22 mouse cellular contexts compared by ENCODE assay signal in genomic region chr10:12083961-12084360, GRCm38 (mm10).
A peak's percentile ranks its signal among the peaks of the same experiment; 100 is the strongest.
DNase-seq lines count a peak whose midpoint lies in the region; ATAC-seq and TF ChIP-seq lines count a peak whose summit lies in the region.
"Had no signal": no experiment of that assay in that cellular context is flagged by ENCODE, and none has a peak within 500 bp of the region (broad histone marks: within the 10 kb centered on the region; RNA-seq: fewer than 3 reads in every experiment).

No protein-coding gene starts in this region.

- 79% methylated on average over 1 of the region's 1 CpGs for WGBS in cerebellum, adult 2 months
- 97% methylated on average over 1 of the region's 1 CpGs for WGBS in limb, embryonic 10.5 days

- H3K4me3 ChIP-seq in cerebellum, adult 2 months (replicated peaks; ENCODE audit: insufficient read depth, low read depth, low read length) = no peak overlapping the region
- H3K4me3 ChIP-seq in limb, embryonic 10.5 days = no peak overlapping the region
- H3K4me3 ChIP-seq: embryonic facial prominence, embryonic 13.5 days; forebrain, embryonic 13.5 days; gastrocnemius, adult 2 months; heart, embryonic 15.5 days; hindbrain, embryonic 13.5 days had no signal

- no peak for TF ChIP-seq POLR2A in cerebellum, adult 2 months (IDR thresholded peaks at IDR 0.05; ENCODE audit: borderline replicate concordance, insufficient read depth, low read length)

- H3K36me3 ChIP-seq in limb, embryonic 10.5 days = no peaks in the 10 kb centered on the region
- H3K36me3 ChIP-seq: embryonic facial prominence, embryonic 13.5 days; G1E; heart, embryonic 15.5 days; hindbrain, embryonic 13.5 days had no signal

- no peaks in the 10 kb centered on the region; the same call in 1 of the 2 replicates for H3K27me3 ChIP-seq in cerebellum, adult 2 months (ENCODE audit: control insufficient read depth, insufficient read depth, low read length)
- H3K27me3 ChIP-seq in limb, embryonic 10.5 days (ENCODE audit: low read depth, poor library complexity, severe bottlenecking) = no peaks in the 10 kb centered on the region
- H3K27me3 ChIP-seq: embryonic facial prominence, embryonic 13.5 days; forebrain, embryonic 13.5 days; heart, embryonic 15.5 days; hindbrain, embryonic 13.5 days had no signal

- H3K4me1 ChIP-seq in cerebellum, adult 2 months (ENCODE audit: control insufficient read depth, insufficient read depth, low read length) = no peaks in the 10 kb centered on the region; the same call in 1 of the 2 replicates
- H3K4me1 ChIP-seq in limb, embryonic 10.5 days = no peaks in the 10 kb centered on the region
- H3K4me1 ChIP-seq: embryonic facial prominence, embryonic 13.5 days; forebrain, embryonic 13.5 days; heart, embryonic 15.5 days; hindbrain, embryonic 13.5 days had no signal

- no peaks in the 10 kb centered on the region for H3K9me3 ChIP-seq in limb, embryonic 10.5 days (replicated peaks)
- H3K9me3 ChIP-seq: embryonic facial prominence, embryonic 13.5 days; forebrain, embryonic 13.5 days; G1E; heart, embryonic 15.5 days; hindbrain, embryonic 13.5 days had no signal

- no peak overlapping the region for H3K27ac ChIP-seq in cerebellum, adult 2 months (ENCODE audit: insufficient read depth, low read length)
- no peak overlapping the region for H3K27ac ChIP-seq in limb, embryonic 10.5 days
- H3K27ac ChIP-seq: embryonic facial prominence, embryonic 13.5 days; forebrain, embryonic 13.5 days; gastrocnemius, adult 2 months; heart, embryonic 15.5 days; hindbrain, embryonic 13.5 days; hindbrain, postnatal 0 days had no signal

- ATAC-seq in cerebellum, adult (ENCODE audit: insufficient number of reproducible peaks, low FRiP score, low TSS enrichment) = no peak
- ATAC-seq: CD4-positive, CD25-positive, alpha-beta regulatory T cell, adult 4 months; forebrain, embryonic 13.5 days; forebrain, postnatal 0 days; hindbrain, postnatal 0 days had no signal

- no peak for TF ChIP-seq CTCF in cerebellum, adult 2 months (IDR thresholded peaks at IDR 0.05; ENCODE audit: borderline replicate concordance, insufficient read depth, low read depth, low read length)

- DNase-seq in cerebellum, adult 11 months = peak; percentile 5
- DNase-seq in cerebellum, adult 2 months = peak; percentile 63 to 84
- peak; percentile 81 to 83 for DNase-seq in cerebellum, postnatal 10 days
- no peak for DNase-seq in gastrocnemius, postnatal 4 days (ENCODE audit: low spot score in 2 of 2)
- no peak for DNase-seq in limb, embryonic 10.5 days (ENCODE audit: low spot score)
- no peak for DNase-seq in frontal cortex, postnatal 10 days (ENCODE audit: low spot score in 2 of 2)
- DNase-seq: adrenal gland, postnatal 10 days; B cell, adult 2 months; forebrain, postnatal 0 days; gastrocnemius, adult 2 months; gastrocnemius, postnatal 25 days; heart, postnatal 14 days; kidney, adult 11 months; kidney, adult 9 months had no signal

Comparison
In these comparisons a context has a peak if more than half of its experiments do, and no peak if none do; other contexts are left out.
1. DNase-seq: peak in cerebellum, adult 11 months (single experiment), cerebellum, adult 2 months (2 of 2) and cerebellum, postnatal 10 days (2 of 2); none in gastrocnemius, postnatal 4 days (0 of 2), limb, embryonic 10.5 days (single experiment) and frontal cortex, postnatal 10 days (0 of 2).